Mouse (Mus musculus) E14TG2a.4 (cell line): ENCODE measurements around the gene Bpifb1.

Source experiments
- H3K27me3 ChIP-seq: 2 replicates; pipeline ENCODE4 v1.6.1; 2014; ENCODE audit warnings: low read length, control low read depth; ENCODE audit not compliant: insufficient read depth
- H3K36me3 ChIP-seq: 2 replicates; pipeline ENCODE4 v1.6.1; 2014; ENCODE audit warnings: low read length, control low read depth; ENCODE audit not compliant: insufficient read depth
- H3K4me1 ChIP-seq: replicated peaks from 2 replicates; pipeline ENCODE4 v1.6.1; 2014; ENCODE audit warnings: low read depth, low read length, control low read depth
- H3K4me3 ChIP-seq: replicated peaks from 2 replicates; pipeline ENCODE4 v1.5.1; 2014; ENCODE audit warnings: mild to moderate bottlenecking, low read length
- H3K9me3 ChIP-seq: 2 replicates; pipeline ENCODE4 v1.6.1; 2014; ENCODE audit warnings: low read length, control low read depth
- CTCF ChIP-seq: conservative IDR thresholded peaks from 2 replicates; pipeline ENCODE4 v1.5.1; 2014; ENCODE audit warnings: low read length
- NANOG ChIP-seq: IDR thresholded peaks from 2 replicates; pipeline ENCODE4 v1.6.1; 2014; ENCODE audit warnings: borderline replicate concordance, low read length, mixed read lengths
- POU5F1 ChIP-seq: IDR thresholded peaks from 2 replicates; pipeline ENCODE4 v1.6.1; 2014; ENCODE audit warnings: low read length, borderline replicate concordance

The Bpifb1 gene

GRCm38 (mm10) chr2:154190546-154191258 is at the start of gene Bpifb1:
TSS of gene Bpifb1 (plus strand) at chr2:154190818.
- Histone ChIP-seq H3K27me3 (no peaks in the 10 kb centered on the region; the same call in 1 of the 2 replicates), H3K4me3 (no peak within 1 kb of the TSS), H3K36me3 (no peaks in the 10 kb centered on the region), H3K9me3 (no peaks in the 10 kb centered on the region), H3K4me1 (no peaks in the 10 kb centered on the region; the same call in 1 of the 2 replicates)
- TF ChIP-seq CTCF (no peak), NANOG (no peak), POU5F1 (no peak)

GRCm38 (mm10) chr2:154142580-154142979 is 48.0 kb upstream of the Bpifb1 start, which contains the start of gene Bpifa1:
TSS of gene Bpifa1 (plus strand) at chr2:154142880.
- TF ChIP-seq NANOG (no peak), CTCF (no peak), POU5F1 (no peak)
- Histone ChIP-seq H3K36me3 (no peaks in the 10 kb centered on the region), H3K4me1 (no peaks in the 10 kb centered on the region), H3K9me3 (no peaks in the 10 kb centered on the region), H3K4me3 (no peak within 1 kb of the TSS), H3K27me3 (no peaks in the 10 kb centered on the region)

DNA sequence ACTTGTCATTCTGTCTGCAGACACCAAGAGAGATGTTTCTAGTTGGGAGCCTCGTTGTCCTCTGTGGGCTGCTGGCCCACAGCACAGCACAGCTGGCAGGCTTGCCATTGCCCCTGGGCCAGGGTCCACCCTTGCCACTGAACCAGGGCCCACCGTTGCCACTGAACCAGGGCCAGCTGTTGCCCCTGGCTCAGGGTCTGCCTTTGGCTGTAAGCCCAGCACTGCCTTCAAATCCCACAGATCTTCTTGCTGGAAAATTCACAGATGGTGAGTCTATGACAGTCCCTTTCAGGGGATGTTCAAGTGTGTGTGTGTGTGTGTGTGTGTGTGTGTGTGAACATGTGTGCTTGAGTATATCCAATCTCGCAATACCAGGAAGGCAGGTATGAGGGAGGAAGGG is 46.9 kb upstream of the Bpifb1 start:
- H3K9me3 ChIP-seq: no peaks in the 10 kb centered on the region
- H3K4me1 ChIP-seq: no peaks in the 10 kb centered on the region
- no peaks in the 10 kb centered on the region for H3K27me3 ChIP-seq
- no peaks in the 10 kb centered on the region for H3K36me3 ChIP-seq
- TF ChIP-seq CTCF (no peak), NANOG (no peak), POU5F1 (no peak)
- no peak overlapping the region for H3K4me3 ChIP-seq

DNA sequence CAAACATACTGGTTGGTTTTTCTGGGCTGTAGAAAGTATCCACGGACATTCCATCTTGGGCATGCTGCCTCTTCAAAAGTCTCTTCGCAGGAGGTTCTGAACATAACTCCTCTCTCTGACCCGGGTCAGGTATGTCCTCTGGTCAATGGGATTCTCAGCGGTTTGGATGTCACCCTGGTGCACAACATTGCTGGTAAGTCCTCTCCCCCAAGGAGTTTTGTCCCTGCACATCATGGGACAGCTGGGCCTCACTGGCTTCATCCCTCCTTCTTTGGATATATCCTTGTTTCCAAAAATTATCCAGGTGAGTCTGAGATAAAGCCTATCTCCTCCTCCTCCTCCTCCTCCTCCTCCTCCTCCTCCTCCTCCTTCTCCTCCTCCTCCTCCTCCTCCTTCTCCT is 43.1 kb upstream of the Bpifb1 start:
- Histone ChIP-seq H3K4me3 (no peak overlapping the region), H3K9me3 (no peaks in the 10 kb centered on the region)
- TF ChIP-seq POU5F1 (no peak), CTCF (no peak), NANOG (no peak)

GRCm38 (mm10) chr2:154158433-154158832 is 32.2 kb upstream of the Bpifb1 start:
- H3K27me3 ChIP-seq: no peaks in the 10 kb centered on the region
- TF ChIP-seq NANOG (no peak), CTCF (peak; percentile 70)
- H3K36me3 ChIP-seq: no peaks in the 10 kb centered on the region
- no peaks in the 10 kb centered on the region for H3K4me1 ChIP-seq
- H3K4me3 ChIP-seq: no peak overlapping the region
- H3K9me3 ChIP-seq: no peaks in the 10 kb centered on the region

More for the DNA sequence above, 43.1 kb upstream of the Bpifb1 start:
- Histone ChIP-seq H3K27me3 (no peaks in the 10 kb centered on the region), H3K36me3 (no peaks in the 10 kb centered on the region), H3K4me1 (no peaks in the 10 kb centered on the region)

DNA sequence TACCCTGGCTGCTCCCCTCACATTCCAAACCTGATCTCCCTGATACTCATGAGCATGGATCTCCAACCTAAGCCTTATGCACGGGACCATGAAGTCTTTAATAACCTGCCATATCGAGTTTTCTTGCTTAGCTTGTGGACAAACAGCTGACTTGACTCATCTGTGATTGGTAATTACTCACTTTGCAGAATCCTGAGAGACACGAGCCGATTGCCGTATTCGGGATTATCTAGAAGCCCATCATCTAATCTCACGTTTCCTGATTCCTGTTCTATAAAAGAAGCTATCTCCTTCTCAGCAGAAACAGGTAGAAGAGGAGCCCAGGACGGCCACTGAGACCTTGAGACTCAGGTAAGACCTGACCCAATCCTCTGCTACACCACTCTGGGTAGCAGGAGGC is 28.3 kb upstream of the Bpifb1 start, which contains the start of gene Bpifa5:
Gene Bpifa5 (plus strand): TSS at position 301 of the 400 bp plus-strand sequence.
- Histone ChIP-seq H3K36me3 (no peaks in the 10 kb centered on the region), H3K9me3 (no peaks in the 10 kb centered on the region), H3K27me3 (no peaks in the 10 kb centered on the region), H3K4me1 (no peaks in the 10 kb centered on the region), H3K4me3 (no peak within 1 kb of the TSS)
- TF ChIP-seq CTCF: no peak
- no peak for TF ChIP-seq POU5F1
- TF ChIP-seq NANOG: no peak

- H3K36me3 ChIP-seq: no peaks in the 10 kb centered on the region
- TF ChIP-seq NANOG (no peak), POU5F1 (no peak), CTCF (no peak)
- H3K27me3 ChIP-seq: no peaks in the 10 kb centered on the region
- H3K4me1 ChIP-seq: no peaks in the 10 kb centered on the region
- no peaks in the 10 kb centered on the region for H3K9me3 ChIP-seq
- no peak overlapping the region for H3K4me3 ChIP-seq
Observed at GRCm38 (mm10) chr2:154163306-154163705, 27.3 kb upstream of the Bpifb1 start.

- peaks cover 19% of the 10 kb centered on the region for H3K9me3 ChIP-seq
- H3K27me3 ChIP-seq: no peaks in the 10 kb centered on the region
- TF ChIP-seq POU5F1 (no peak), CTCF (no peak), NANOG (no peak)
- no peak overlapping the region for H3K4me3 ChIP-seq
- peaks cover 7% of the 10 kb centered on the region for H3K4me1 ChIP-seq
- H3K36me3 ChIP-seq: no peaks in the 10 kb centered on the region
Observed at GRCm38 (mm10) chr2:154169172-154169571, 21.4 kb upstream of the Bpifb1 start.

DNA sequence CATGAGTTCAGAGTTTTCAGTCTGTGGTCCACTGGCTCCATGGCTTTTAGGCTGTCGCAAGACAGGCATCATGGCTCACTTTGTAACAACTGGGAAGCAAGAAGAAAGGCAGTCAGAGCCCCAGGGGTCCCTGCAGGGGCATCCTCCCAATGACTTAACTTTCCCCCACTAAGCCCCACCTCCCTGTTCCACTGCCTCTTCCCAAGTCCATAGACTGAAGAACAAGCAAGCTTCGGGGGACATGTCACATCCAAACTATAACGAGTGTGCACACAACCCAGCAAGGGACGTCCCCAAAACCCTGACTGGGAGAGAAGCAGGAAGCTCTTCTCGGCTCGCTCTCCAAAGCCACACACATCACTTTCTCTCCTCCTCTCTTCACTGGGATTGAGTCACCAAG is 19.0 kb upstream of the Bpifb1 start:
- H3K4me3 ChIP-seq: no peak overlapping the region
- H3K9me3 ChIP-seq: peaks cover 19% of the 10 kb centered on the region
- TF ChIP-seq NANOG (no peak), POU5F1 (no peak), CTCF (no peak)
- no peaks in the 10 kb centered on the region for H3K36me3 ChIP-seq
- peaks cover 7% of the 10 kb centered on the region for H3K4me1 ChIP-seq
- H3K27me3 ChIP-seq: no peaks in the 10 kb centered on the region
